Mouse (Mus musculus) G1E (cell line): ENCODE measurements around the gene Filip1l.

Experiments
- CTCF ChIP-seq: IDR thresholded peaks from 2 replicates; pipeline ENCODE4 v1.5.1; 2012; ENCODE audit warnings: low read depth, low read length, inconsistent platforms, mixed read lengths
- TAL1 ChIP-seq: conservative IDR thresholded peaks from 2 replicates; pipeline ENCODE4 v1.6.1; 2012; ENCODE audit warnings: low read depth, low read length, inconsistent platforms, mixed read lengths

- TF ChIP-seq CTCF: no peak
- no peak for TF ChIP-seq TAL1
These were observed 48.8 kb downstream of the Filip1l start for GRCm38 (mm10) chr16:57401702-57402101.
